Mouse (Mus musculus): ENCODE data around the gene Olfr1259. TPM values are rescaled to one million over a fixed set of nuclear protein-coding genes. Genes with fewer than 3 reads are reported as not detected.
"Not testable (repeated sequence)": the region's sequence is repeated elsewhere in the genome, so short reads cannot be mapped to it uniquely, and the experiment has no call there.

The Olfr1259 gene
- not detected in 2 replicates for polyA plus RNA-seq (2016; fragmentation: Nextera tagmentation; extraction: Ambion mirVana)

DNA sequence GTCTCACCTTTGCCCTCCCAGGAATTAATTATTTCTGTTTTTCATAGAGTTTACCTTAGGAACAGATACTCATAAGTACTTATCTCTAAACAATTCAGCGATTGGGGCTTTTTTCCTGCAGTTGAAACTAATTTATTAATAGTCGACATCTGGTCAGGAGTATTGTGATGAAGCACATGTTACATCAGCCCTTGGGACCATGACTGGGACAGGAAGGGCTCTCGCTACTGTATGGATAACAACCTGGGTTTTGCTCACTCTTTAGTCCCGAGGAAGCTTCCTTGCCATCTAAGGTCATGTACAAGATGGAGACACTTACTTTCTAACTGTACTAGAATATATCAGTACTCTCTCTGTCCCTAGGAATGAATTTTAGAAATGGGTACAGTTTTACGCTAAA is at the start of gene Olfr1259:
Olfr1259 (minus strand) TSS at position 101 of the 400 bp plus-strand sequence.
- Histone ChIP-seq H3K4me1 (replicated peaks) (no peaks in the 10 kb centered on the region), H3K4me3 (no peak within 1 kb of the TSS), H3K36me3 (no peaks in the 10 kb centered on the region), H3K27ac (no peak within 1 kb of the TSS), H3K9me3 (no peaks in the 10 kb centered on the region), H3K27me3 (ENCODE audit: insufficient read depth, poor library complexity, severe bottlenecking) (no peaks in the 10 kb centered on the region)
- no peak for DNase-seq (ENCODE audit: low spot score)
- 86% methylated on average over 5 of the region's 5 CpGs for WGBS

DNA sequence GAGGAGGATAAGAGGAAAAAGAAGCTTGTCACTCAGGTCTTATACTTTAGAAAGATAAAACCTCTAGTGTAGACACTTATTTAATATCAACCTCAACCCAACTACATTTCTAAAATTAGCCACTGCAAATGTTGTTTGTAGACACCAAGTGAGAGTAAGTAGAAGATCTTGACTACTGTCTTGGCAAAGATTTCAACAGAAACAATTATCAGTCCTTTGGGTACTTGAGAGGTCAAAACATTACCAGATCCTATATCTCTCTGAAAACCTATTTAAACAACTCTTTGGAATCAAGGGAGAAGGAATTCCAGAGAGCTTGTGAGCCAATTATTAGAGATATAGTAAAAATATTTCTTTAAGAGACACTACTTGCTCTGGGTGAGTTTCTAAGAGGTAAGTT is 42.5 kb upstream of the Olfr1259 start, which contains the start of gene Olfr1261:
Olfr1261 (plus strand) TSS at position 301 of the 400 bp plus-strand sequence.
- Histone ChIP-seq H3K4me3 (no peak within 1 kb of the TSS), H3K27ac (no peak within 1 kb of the TSS), H3K4me1 (replicated peaks) (no peaks in the 10 kb centered on the region), H3K9me3 (no peaks in the 10 kb centered on the region), H3K27me3 (ENCODE audit: insufficient read depth, poor library complexity, severe bottlenecking) (no peaks in the 10 kb centered on the region), H3K36me3 (no peaks in the 10 kb centered on the region)
- no peak for DNase-seq (ENCODE audit: low spot score)

DNA sequence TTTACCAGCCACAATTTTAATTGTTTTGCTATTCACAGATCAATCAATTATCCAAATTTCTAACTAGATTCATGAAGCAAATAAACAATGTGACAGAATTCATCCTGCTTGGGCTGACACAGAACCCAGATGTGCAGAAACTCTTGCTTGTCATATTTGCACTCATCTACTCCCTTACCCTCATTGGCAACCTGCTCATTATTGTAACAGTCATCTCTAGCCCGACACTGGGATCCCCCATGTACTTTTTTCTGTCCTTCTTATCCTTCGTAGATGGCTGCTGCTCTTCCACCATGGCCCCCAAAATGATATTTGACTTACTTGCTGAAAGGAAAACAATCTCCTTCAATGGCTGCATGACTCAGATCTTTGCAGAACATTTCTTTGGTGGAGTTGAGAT is 29.2 kb upstream of the Olfr1259 start:
- no peaks in the 10 kb centered on the region for H3K36me3 ChIP-seq
- H3K9me3 ChIP-seq: no peaks in the 10 kb centered on the region
- no peaks in the 10 kb centered on the region for H3K4me1 ChIP-seq (replicated peaks)
- 86% methylated on average over 2 of the region's 2 CpGs for WGBS
- no peaks in the 10 kb centered on the region for H3K27me3 ChIP-seq (ENCODE audit: insufficient read depth, poor library complexity, severe bottlenecking)
- no peak overlapping the region for H3K4me3 ChIP-seq
- DNase-seq (ENCODE audit: low spot score): no peak
- no peak overlapping the region for H3K27ac ChIP-seq

DNA sequence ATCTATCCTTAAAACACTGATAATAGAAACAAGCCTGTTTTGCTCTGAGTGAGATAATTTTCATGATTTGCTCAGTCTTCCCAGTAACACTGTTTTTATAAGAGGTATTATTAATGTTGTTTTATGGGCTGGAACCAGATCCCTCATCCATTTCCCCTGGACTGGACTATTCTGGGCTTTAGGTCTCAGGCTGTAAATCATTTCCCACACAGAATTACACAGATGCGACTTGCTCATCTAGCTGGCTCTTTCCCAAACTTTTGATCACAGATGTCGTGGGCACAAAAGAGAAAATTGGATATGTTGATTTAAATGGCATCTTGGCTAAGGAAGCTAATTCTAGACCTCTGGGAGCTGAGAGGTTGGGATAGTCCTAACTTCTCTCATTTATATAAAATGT is 25.7 kb upstream of the Olfr1259 start, which contains the start of gene Olfr1260:
Olfr1260 (plus strand) TSS at position 157 of the 400 bp plus-strand sequence.
- no peaks in the 10 kb centered on the region for H3K36me3 ChIP-seq
- WGBS: 80% methylated on average over 2 of the region's 2 CpGs
- H3K27ac ChIP-seq: no peak within 1 kb of the TSS
- no peaks in the 10 kb centered on the region for H3K9me3 ChIP-seq
- DNase-seq (ENCODE audit: low spot score): no peak
- H3K27me3 ChIP-seq (ENCODE audit: insufficient read depth, poor library complexity, severe bottlenecking): no peaks in the 10 kb centered on the region
- no peaks in the 10 kb centered on the region for H3K4me1 ChIP-seq (replicated peaks)
- H3K4me3 ChIP-seq: no peak within 1 kb of the TSS

DNA sequence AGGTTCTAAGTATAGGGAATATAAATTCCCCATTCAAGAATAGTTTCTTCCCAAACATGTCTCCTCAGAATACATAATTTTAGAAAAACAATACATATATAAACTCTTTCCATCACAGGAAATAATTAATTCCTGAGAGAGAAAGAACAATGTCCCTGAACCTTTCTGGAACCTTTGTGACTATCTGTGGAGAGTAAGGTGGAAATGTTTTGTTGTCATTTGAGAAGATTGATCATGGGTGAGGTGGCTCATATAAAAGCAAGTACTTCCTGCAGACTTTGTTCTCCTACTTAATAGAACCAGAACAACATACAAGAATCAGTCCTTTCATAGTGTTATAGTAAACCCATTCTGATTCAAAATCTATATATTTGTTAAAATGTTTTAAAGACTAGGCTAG is 21.5 kb downstream of the Olfr1259 start, which contains the start of gene Olfr1258:
Olfr1258 (plus strand) TSS at position 301 of the 400 bp plus-strand sequence.
- no peaks in the 10 kb centered on the region for H3K27me3 ChIP-seq (ENCODE audit: insufficient read depth, poor library complexity, severe bottlenecking)
- H3K4me3 ChIP-seq: no peak within 1 kb of the TSS
- H3K27ac ChIP-seq: no peak within 1 kb of the TSS
- H3K9me3 ChIP-seq: no peaks in the 10 kb centered on the region
- H3K36me3 ChIP-seq: no peaks in the 10 kb centered on the region
- DNase-seq (ENCODE audit: low spot score): no peak
- no peaks in the 10 kb centered on the region for H3K4me1 ChIP-seq (replicated peaks)

DNA sequence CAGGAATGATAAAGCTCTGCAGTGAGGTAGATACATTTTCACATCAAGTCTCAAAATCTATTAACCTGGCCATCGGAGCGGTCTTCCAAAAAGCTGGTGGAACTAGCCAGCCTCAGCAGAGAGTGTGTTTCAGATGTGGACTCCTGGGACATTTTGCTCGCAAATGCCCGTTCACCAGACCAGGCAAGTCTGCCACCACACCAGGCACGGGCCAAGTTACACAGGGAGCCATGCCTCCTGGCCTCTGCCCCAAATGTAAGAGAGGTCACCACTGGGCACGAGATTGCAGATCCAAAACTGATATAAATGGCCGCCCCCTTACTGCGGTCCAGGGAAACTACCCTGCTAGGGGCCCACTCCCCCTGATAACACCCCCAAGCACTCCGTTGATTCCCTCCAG is 35.8 kb downstream of the Olfr1259 start:
- H3K27me3 ChIP-seq (ENCODE audit: insufficient read depth, poor library complexity, severe bottlenecking); DNase-seq (ENCODE audit: low spot score); H3K9me3 ChIP-seq; H3K4me3 ChIP-seq; H3K4me1 ChIP-seq (replicated peaks); H3K36me3 ChIP-seq; H3K27ac ChIP-seq: not testable (repeated sequence)
- 93% methylated on average over 9 of the region's 9 CpGs for WGBS

Other genes with a start within 250 kb of the Olfr1259 start
- not detected in 2 replicates for gene Olfr1252, start 223.7 kb downstream of the Olfr1259 start, polyA plus RNA-seq (2016; fragmentation: Nextera tagmentation; extraction: Ambion mirVana)
- gene Olfr1253, start 191.6 kb downstream of the Olfr1259 start, polyA plus RNA-seq (2016; fragmentation: Nextera tagmentation; extraction: Ambion mirVana): not detected in 2 replicates
- gene Olfr1254, start 155.0 kb downstream of the Olfr1259 start, polyA plus RNA-seq (2016; fragmentation: Nextera tagmentation; extraction: Ambion mirVana): not detected in 2 replicates
- not detected in 2 replicates for gene Olfr1255, start 136.6 kb downstream of the Olfr1259 start, polyA plus RNA-seq (2016; fragmentation: Nextera tagmentation; extraction: Ambion mirVana)
- gene Olfr1256, start 107.1 kb downstream of the Olfr1259 start, polyA plus RNA-seq (2016; fragmentation: Nextera tagmentation; extraction: Ambion mirVana): not detected in 2 replicates
- gene Olfr48, start 100.5 kb downstream of the Olfr1259 start, polyA plus RNA-seq (2016; fragmentation: Nextera tagmentation; extraction: Ambion mirVana): not detected in 2 replicates
- gene Olfr1257, start 70.2 kb downstream of the Olfr1259 start, polyA plus RNA-seq (2016; fragmentation: Nextera tagmentation; extraction: Ambion mirVana): not detected in 2 replicates
- gene Olfr1258, start 21.4 kb downstream of the Olfr1259 start, polyA plus RNA-seq (2016; fragmentation: Nextera tagmentation; extraction: Ambion mirVana): not detected in 2 replicates
- not detected in 2 replicates for gene Olfr1260, start 25.7 kb upstream of the Olfr1259 start, polyA plus RNA-seq (2016; fragmentation: Nextera tagmentation; extraction: Ambion mirVana)
- gene Olfr1261, start 42.6 kb upstream of the Olfr1259 start, polyA plus RNA-seq (2016; fragmentation: Nextera tagmentation; extraction: Ambion mirVana): not detected in 2 replicates
- not detected in 2 replicates for gene Olfr1262, start 51.5 kb upstream of the Olfr1259 start, polyA plus RNA-seq (2016; fragmentation: Nextera tagmentation; extraction: Ambion mirVana)
- gene Olfr1263, start 63.5 kb upstream of the Olfr1259 start, polyA plus RNA-seq (2016; fragmentation: Nextera tagmentation; extraction: Ambion mirVana): not detected in 2 replicates
- not detected in 2 replicates for gene Olfr1264, start 76.9 kb upstream of the Olfr1259 start, polyA plus RNA-seq (2016; fragmentation: Nextera tagmentation; extraction: Ambion mirVana)
- not detected in 2 replicates for gene Olfr1265, start 86.7 kb upstream of the Olfr1259 start, polyA plus RNA-seq (2016; fragmentation: Nextera tagmentation; extraction: Ambion mirVana)
- not detected in 2 replicates for gene Olfr140, start 114.9 kb upstream of the Olfr1259 start, polyA plus RNA-seq (2016; fragmentation: Nextera tagmentation; extraction: Ambion mirVana)
- not detected in 2 replicates for gene Olfr1269, start 172.7 kb upstream of the Olfr1259 start, polyA plus RNA-seq (2016; fragmentation: Nextera tagmentation; extraction: Ambion mirVana)
- not detected in 2 replicates for gene Olfr32, start 193.6 kb upstream of the Olfr1259 start, polyA plus RNA-seq (2016; fragmentation: Nextera tagmentation; extraction: Ambion mirVana)
- gene Olfr1270, start 204.4 kb upstream of the Olfr1259 start, polyA plus RNA-seq (2016; fragmentation: Nextera tagmentation; extraction: Ambion mirVana): not detected in 2 replicates

All from hindbrain, embryonic 10.5 days (tissue).